Mouse (Mus musculus) testis, postnatal 14 days (tissue): ENCODE measurements around the gene Pigu.

Experiments
- DNase-seq: peaks from one replicate; pipeline ENCODE4 v3.0.0; 2021; ENCODE audit warnings: low spot score

Pigu gene

DNA sequence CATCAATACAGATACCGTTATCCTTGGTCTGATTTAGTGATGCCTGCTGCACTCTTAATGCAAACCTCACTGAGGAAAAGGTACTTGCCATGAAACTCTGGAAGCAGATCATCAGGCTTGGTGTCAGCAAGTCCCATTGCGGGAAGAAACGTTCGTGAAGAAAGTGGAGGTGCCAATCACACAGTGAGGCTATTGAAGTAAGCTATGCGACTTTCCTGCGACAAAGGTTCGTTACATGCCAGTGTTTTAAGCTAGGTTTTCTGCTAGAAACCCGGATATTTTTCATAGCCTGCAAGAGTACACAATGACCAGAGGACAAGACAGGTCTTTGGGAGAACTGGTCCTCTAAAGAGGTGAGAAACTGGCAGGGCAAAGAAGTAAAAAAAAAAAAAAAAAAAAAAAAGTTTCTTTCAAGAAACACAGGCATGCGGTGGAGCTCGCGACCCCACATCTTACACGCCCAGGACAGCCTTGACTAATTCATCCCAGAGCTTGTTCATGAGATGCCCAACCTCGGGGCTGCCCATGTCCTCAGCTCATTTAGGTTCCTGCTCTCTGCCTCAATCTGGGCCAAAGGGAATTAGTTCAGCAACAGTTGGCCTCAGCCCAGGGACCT is 121.4 kb downstream of the Pigu start:
- DNase-seq: no peak
